Mouse (Mus musculus) heart, embryonic 12.5 days (tissue): ENCODE data around the gene Pappa2. TPM values are rescaled to one million over a fixed set of nuclear protein-coding genes. Genes with fewer than 3 reads are reported as not detected.

ENCODE experiments used
- ATAC-seq: fragments of 200-750 bp; cut with Nextera tagmentation; 2 replicates; pipeline ENCODE4 v1.8.0; 2017; ENCODE audit warnings: moderate TSS enrichment, moderate library complexity; ENCODE audit not compliant: insufficient number of reproducible peaks, low FRiP score
- H3K27ac ChIP-seq: fragments of 300-500 bp; sonication (generic); 2 replicates; pipeline ENCODE4 v1.5.1; 2016; ENCODE audit warnings: mild to moderate bottlenecking, moderate library complexity; ENCODE audit not compliant: poor library complexity, severe bottlenecking
- H3K27me3 ChIP-seq: fragments of 300-500 bp; sonication (generic); replicated peaks from 2 replicates; pipeline ENCODE4 v1.6.1; 2016; ENCODE audit warnings: mild to moderate bottlenecking, moderate library complexity
- H3K36me3 ChIP-seq: fragments of 300-500 bp; sonication (generic); 2 replicates; pipeline ENCODE4 v1.6.1; 2016; ENCODE audit warnings: mild to moderate bottlenecking, moderate library complexity
- H3K4me1 ChIP-seq: fragments of 300-500 bp; sonication (generic); replicated peaks from 2 replicates; pipeline ENCODE4 v1.6.1; 2016; ENCODE audit warnings: mild to moderate bottlenecking
- H3K4me2 ChIP-seq: fragments of 300-500 bp; sonication (generic); 2 replicates; pipeline ENCODE4 v1.6.1; 2016; ENCODE audit warnings: mild to moderate bottlenecking, moderate library complexity
- H3K4me3 ChIP-seq: fragments of 300-500 bp; sonication (generic); 2 replicates; pipeline ENCODE4 v1.5.1; 2016; ENCODE audit warnings: mild to moderate bottlenecking
- H3K9ac ChIP-seq: fragments of 300-500 bp; sonication (generic); 2 replicates; pipeline ENCODE4 v1.6.1; 2016; ENCODE audit warnings: mild to moderate bottlenecking, moderate library complexity
- H3K9me3 ChIP-seq: fragments of 300-500 bp; sonication (generic); replicated peaks from 2 replicates; pipeline ENCODE4 v1.6.1; 2016; ENCODE audit warnings: mild to moderate bottlenecking, moderate library complexity
- WGBS: fragments of 180-500 bp; shearing (Covaris S2); methylation state at CpG from one replicate; pipeline ENCODE4 v1.1.7; 2016; 5-methylcytosine and 5-hydroxymethylcytosine counted together
- polyA plus RNA-seq: library from polyadenylated mRNA; unstranded; fragments of >200 nt; fragmentation: Nextera tagmentation; extraction: Ambion mirVana; gene quantifications from 2 replicates; pipeline ENCODE4 v1.2.1, GENCODE M21; 2016

The Pappa2 gene
- polyA plus RNA-seq, 1 experiment from 2014 or later: 0.24 TPM

DNA sequence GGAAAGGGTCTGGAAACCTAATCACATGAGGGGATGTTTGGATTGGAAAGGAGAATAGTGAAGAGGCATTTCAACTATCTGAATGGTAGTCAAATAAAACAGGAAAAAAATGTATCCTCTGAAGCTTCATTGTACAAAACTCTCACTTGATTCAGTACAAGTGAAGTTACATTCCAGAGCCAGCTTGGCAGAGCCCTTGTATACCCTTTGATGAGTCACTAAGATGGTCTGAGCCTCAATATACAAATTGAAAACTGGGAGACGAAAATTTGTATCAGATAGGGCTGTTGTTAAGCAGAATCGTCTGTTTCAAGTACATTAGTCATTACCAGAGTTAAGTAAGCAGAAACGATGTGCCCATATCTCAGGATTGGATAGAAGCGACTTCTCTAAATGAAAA lies 143.1 kb downstream of the Pappa2 start:
- Histone ChIP-seq H3K9ac (no peak overlapping the region), H3K4me2 (no peak overlapping the region), H3K36me3 (no peaks in the 10 kb centered on the region), H3K4me1 (no peaks in the 10 kb centered on the region), H3K27me3 (no peaks in the 10 kb centered on the region), H3K4me3 (no peak overlapping the region), H3K9me3 (no peaks in the 10 kb centered on the region), H3K27ac (no peak overlapping the region)
- no peak for ATAC-seq
- WGBS: 71% methylated on average over 4 of the region's 4 CpGs

DNA sequence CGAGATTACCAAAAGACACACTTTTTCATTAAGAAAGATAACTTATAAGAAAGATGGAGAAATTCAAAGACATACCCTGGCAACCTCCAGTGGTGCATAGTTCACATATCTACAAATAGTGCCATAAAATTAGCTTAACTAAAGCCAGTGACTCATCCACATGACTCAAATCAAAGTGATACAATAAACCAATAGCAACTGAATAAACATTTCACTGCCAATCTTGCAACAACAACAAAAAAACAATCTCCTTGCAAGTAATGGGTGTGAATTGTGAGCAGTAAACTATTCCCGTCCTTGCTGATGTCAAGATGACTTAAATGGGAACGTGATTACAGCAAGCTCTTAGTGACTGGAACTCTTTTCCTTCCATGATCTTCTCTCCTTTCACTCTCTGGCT lies 150.1 kb downstream of the Pappa2 start:
- Histone ChIP-seq H3K36me3 (no peaks in the 10 kb centered on the region), H3K4me3 (no peak overlapping the region), H3K27me3 (no peaks in the 10 kb centered on the region), H3K27ac (no peak overlapping the region), H3K4me1 (no peaks in the 10 kb centered on the region), H3K4me2 (no peak overlapping the region), H3K9ac (no peak overlapping the region), H3K9me3 (no peaks in the 10 kb centered on the region)
- 68% methylated on average over 3 of the region's 3 CpGs for WGBS
- ATAC-seq: no peak

DNA sequence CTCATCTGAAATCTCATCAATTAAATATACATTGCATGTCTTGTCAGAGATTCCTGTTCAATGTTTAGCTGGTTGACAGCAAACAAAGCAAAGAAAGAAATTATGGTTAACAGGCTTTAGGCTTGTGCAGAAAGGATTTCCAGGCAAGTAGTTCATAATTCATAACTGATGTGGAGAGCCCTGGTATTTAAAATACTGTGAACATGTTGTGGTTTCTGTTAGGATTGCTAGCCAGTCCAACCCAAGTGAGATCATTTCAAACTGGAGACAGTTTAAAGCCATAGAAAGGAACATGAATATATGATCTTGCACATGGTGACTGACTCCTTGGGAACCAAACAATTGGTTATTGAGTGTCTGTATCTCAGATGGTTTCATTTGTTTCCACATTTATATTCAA lies 152.4 kb downstream of the Pappa2 start:
- no peaks in the 10 kb centered on the region for H3K4me1 ChIP-seq
- no peak for ATAC-seq
- no peak overlapping the region for H3K9ac ChIP-seq
- no peak overlapping the region for H3K4me3 ChIP-seq
- no peaks in the 10 kb centered on the region for H3K36me3 ChIP-seq
- H3K4me2 ChIP-seq: no peak overlapping the region
- no peaks in the 10 kb centered on the region for H3K27me3 ChIP-seq
- no peak overlapping the region for H3K27ac ChIP-seq
- no peaks in the 10 kb centered on the region for H3K9me3 ChIP-seq

DNA sequence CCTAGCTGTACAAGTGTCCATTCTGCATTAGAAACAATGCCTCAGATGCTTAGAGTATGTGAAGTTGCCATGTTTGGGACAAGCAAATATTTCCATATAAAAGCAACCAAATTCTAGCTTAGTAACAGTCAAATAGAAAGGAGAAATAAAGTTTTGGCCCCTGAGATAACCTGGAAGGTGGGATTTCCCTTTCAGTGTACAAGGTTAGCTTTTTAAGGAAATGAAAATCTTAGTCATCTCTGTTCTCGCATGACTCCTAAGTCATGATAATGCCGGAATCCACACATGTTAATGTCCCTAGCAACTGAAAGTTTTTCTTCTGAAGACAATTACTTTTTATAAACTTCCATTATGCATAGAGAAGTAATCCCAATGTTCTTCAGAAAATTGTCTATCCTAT lies 160.6 kb downstream of the Pappa2 start:
- Histone ChIP-seq H3K36me3 (no peaks in the 10 kb centered on the region), H3K4me3 (no peak overlapping the region), H3K4me2 (no peak overlapping the region), H3K9me3 (no peaks in the 10 kb centered on the region), H3K27me3 (no peaks in the 10 kb centered on the region), H3K9ac (no peak overlapping the region), H3K27ac (no peak overlapping the region), H3K4me1 (no peaks in the 10 kb centered on the region)
- no peak for ATAC-seq
- WGBS: 79% methylated on average over 2 of the region's 2 CpGs

DNA sequence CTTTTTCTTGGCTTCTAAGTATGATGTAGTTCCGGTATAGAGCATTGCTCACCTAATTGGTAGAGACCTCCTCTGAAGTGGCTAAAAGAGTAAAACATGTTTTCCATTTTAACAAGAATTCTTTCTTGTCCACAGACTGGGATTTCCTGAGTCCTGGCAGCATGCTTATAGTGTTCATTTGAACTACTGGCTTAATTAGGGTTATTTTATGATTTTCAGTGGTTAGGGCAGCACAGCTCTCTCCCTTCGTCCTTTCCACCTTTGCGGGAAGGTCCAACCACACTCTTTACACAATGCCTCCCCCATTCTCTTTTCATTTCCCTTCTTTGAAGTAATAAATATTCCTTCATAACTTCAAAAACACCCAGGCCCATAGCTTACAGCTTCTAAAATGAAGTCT lies 163.8 kb downstream of the Pappa2 start:
- ATAC-seq: no peak
- Histone ChIP-seq H3K27me3 (no peaks in the 10 kb centered on the region), H3K4me3 (no peak overlapping the region), H3K27ac (no peak overlapping the region), H3K4me1 (no peaks in the 10 kb centered on the region), H3K9me3 (no peaks in the 10 kb centered on the region), H3K9ac (no peak overlapping the region), H3K4me2 (no peak overlapping the region), H3K36me3 (no peaks in the 10 kb centered on the region)
- WGBS: 88% methylated on average over 3 of the region's 3 CpGs

DNA sequence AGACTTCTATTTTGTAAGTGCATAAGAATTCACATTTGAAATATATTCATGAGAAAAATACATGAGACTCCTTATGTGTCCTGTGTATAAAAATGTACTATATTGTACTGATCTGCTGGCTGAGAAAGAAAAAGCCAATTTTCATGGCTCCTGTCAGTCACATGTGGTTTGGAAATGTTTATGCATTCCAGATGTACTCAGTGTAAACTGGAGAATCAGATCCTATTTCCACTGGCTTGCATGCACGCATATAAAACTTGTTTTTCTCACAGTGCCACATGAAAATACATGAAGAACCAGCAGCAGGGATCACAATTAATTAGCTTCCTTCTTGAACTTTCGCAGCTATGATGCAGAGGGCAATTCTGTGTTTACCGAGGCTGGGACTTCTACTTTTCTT lies 168.4 kb downstream of the Pappa2 start:
- Histone ChIP-seq H3K27ac (no peak overlapping the region), H3K27me3 (no peaks in the 10 kb centered on the region), H3K4me3 (no peak overlapping the region), H3K36me3 (no peaks in the 10 kb centered on the region), H3K9ac (no peak overlapping the region), H3K9me3 (no peaks in the 10 kb centered on the region), H3K4me2 (no peak overlapping the region), H3K4me1 (no peaks in the 10 kb centered on the region)
- no peak for ATAC-seq
- WGBS: 76% methylated on average over 3 of the region's 3 CpGs

DNA sequence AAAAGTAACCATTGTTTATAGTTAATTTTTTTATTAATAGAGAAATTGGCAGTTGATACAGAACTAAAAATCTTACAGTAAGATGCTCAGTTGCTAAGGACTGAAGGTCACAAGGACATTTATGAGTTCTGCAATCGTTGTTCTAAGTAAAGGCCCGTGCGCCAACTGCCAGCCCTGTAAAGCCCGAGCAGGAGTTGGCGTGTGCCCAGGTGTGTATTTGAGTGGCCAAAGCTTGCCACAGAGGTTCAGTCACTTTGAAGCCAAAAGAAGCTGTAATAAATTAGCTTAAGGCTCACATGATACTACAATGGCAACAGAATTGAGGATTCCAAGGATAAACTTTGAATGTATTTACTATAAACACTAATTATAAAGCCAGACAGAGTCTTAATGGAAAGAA lies 204.8 kb downstream of the Pappa2 start:
- 88% methylated on average over 5 of the region's 5 CpGs for WGBS

DNA sequence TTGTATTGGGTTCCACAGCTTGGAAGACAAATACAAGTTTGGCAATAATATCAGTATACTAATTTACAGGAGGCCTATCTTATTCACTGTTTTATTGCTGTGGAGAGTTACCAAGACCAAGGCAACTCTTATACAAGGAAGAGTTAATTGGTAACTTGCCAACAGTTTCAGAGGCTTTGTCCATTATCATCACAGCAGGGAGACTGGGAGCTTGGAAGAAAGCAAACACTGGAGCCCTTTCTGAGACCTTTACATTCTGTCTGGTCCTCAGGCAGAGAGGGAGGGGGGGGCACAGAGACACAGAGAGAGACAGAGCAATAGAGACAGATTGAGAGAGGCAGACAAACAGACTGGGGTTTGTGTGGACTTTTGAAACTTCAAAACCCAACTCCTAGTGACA lies 207.2 kb downstream of the Pappa2 start:
- ATAC-seq: no peak
- peaks cover 4% of the 10 kb centered on the region; the same call in 1 of the 2 replicates for H3K4me1 ChIP-seq
- H3K4me3 ChIP-seq: no peak overlapping the region
- no peak overlapping the region for H3K4me2 ChIP-seq
- H3K27ac ChIP-seq: no peak overlapping the region
- H3K36me3 ChIP-seq: no peaks in the 10 kb centered on the region
- no peak overlapping the region for H3K9ac ChIP-seq
- no peaks in the 10 kb centered on the region for H3K27me3 ChIP-seq
- no peaks in the 10 kb centered on the region for H3K9me3 ChIP-seq

More for the DNA sequence above, 204.8 kb downstream of the Pappa2 start:
- H3K9ac ChIP-seq: no peak overlapping the region
- H3K4me1 ChIP-seq: peaks cover 4% of the 10 kb centered on the region; the same call in 1 of the 2 replicates
- H3K27me3 ChIP-seq: no peaks in the 10 kb centered on the region
- no peak overlapping the region for H3K27ac ChIP-seq
- H3K4me3 ChIP-seq: no peak overlapping the region
- no peak for ATAC-seq
- H3K9me3 ChIP-seq: no peaks in the 10 kb centered on the region
- H3K36me3 ChIP-seq: no peaks in the 10 kb centered on the region
- no peak overlapping the region for H3K4me2 ChIP-seq

DNA sequence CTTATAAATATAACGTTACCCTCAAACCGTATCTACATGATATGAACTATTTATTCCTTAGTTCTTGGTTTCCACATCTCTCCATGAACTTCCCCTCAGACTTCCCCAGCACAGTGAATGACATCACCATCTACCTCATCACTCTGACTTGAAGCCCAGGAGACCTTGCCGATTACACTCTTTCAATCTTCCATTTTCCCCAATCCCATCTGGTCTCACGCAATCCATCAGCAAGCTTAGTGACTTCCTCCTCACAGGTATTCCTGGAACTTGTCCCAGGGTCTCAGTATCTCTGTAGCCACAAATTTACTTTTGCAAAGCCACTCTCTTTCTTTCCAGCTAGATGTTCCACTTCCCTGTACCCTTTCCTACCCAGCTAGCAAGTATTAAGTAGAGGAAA lies 209.5 kb downstream of the Pappa2 start:
- Histone ChIP-seq H3K36me3 (no peaks in the 10 kb centered on the region), H3K4me1 (peaks cover 5% of the 10 kb centered on the region), H3K27ac (no peak overlapping the region), H3K9ac (no peak overlapping the region), H3K9me3 (no peaks in the 10 kb centered on the region), H3K4me3 (no peak overlapping the region), H3K27me3 (no peaks in the 10 kb centered on the region), H3K4me2 (no peak overlapping the region)
- ATAC-seq: no peak
- WGBS: 78% methylated on average over 4 of the region's 4 CpGs

DNA sequence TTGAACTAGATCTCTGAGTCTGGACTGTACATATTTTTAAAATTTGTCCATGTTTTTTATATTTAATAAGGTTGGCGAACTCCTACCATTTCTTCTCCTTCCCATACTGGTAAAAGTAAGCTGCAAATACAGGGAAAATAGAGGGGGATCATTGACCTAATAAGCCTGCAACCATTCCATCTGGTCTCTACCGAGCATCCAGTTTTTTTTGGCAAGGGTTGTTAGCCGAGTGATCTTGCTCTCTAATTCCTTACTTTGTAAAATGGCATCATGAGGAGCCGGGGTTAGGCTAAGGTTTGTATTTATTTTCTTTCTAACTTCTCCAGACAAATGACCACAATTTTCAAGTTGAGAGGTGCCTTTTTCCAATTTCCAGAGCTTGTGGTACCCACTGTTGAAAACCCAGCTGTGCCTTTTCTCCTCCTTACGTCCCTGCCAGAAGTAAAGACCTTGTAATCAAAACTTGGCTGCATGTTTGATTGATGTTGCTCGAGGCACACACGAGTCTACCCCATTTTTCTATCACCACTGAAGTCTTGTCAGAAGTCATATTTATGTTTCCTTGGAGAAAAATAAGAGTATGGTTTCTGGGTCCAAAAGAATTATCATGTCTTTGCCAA lies 210.1 kb downstream of the Pappa2 start:
- Histone ChIP-seq H3K9ac (no peak overlapping the region), H3K9me3 (no peaks in the 10 kb centered on the region), H3K4me3 (no peak overlapping the region), H3K27me3 (no peaks in the 10 kb centered on the region), H3K36me3 (no peaks in the 10 kb centered on the region), H3K4me1 (peaks cover 9% of the 10 kb centered on the region), H3K27ac (no peak overlapping the region), H3K4me2 (no peak overlapping the region)
- 75% methylated on average over 7 of the region's 7 CpGs for WGBS
- no peak for ATAC-seq

DNA sequence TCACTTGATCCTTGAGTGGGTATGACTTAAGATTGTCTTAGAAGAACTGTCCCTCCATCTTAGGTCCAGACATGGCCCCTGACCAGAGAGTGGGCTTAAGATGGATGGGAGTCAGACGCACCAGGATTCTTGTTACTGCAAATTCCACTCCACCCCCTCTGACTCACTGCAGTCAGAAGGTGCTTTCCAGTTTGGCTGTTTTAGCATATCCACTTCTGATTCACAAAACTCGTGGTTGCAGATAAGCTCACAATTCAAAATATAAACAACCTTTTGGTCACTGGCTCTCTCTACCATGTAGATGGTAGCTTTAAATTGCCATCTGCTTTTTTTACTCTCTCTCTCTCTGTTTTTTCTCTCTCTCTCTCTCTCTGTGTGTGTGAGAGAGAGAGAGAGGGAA lies 214.4 kb downstream of the Pappa2 start:
- no peak for ATAC-seq
- H3K36me3 ChIP-seq: no peaks in the 10 kb centered on the region
- H3K4me2 ChIP-seq: no peak overlapping the region
- H3K27ac ChIP-seq: no peak overlapping the region
- no peaks in the 10 kb centered on the region for H3K9me3 ChIP-seq
- H3K4me3 ChIP-seq: no peak overlapping the region
- H3K27me3 ChIP-seq: no peaks in the 10 kb centered on the region
- H3K9ac ChIP-seq: no peak overlapping the region
- 23% methylated on average over 2 of the region's 2 CpGs for WGBS
- H3K4me1 ChIP-seq: peaks cover 5% of the 10 kb centered on the region

DNA sequence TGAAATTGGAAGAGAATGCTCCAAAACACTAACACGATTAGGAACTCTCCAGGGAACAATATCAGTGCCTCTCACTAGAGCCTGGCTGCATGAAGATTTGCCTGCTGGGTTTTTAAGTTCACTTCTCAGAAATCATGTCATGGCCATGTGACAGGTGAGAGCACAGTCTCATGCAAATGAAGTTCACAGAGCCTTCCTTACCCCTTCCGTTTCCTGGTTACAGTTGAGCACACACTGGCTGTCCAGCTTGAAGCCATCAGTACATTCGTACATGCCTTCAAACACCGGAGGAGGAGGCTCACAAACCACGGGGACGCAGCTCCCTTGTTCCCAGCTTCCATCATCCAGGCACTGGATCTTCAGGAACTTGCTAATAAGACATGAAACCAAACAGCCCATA lies 215.6 kb downstream of the Pappa2 start:
- Histone ChIP-seq H3K4me3 (no peak overlapping the region), H3K4me1 (peaks cover 5% of the 10 kb centered on the region), H3K4me2 (no peak overlapping the region), H3K27ac (no peak overlapping the region), H3K36me3 (no peaks in the 10 kb centered on the region), H3K9me3 (no peaks in the 10 kb centered on the region), H3K9ac (no peak overlapping the region), H3K27me3 (no peaks in the 10 kb centered on the region)
- 66% methylated on average over 6 of the region's 6 CpGs for WGBS
- no peak for ATAC-seq
